Mouse (Mus musculus) midbrain, embryonic 16.5 days (tissue): Measurements from ENCODE around the gene Lrrc3c. TPM values are rescaled to one million over a fixed set of nuclear protein-coding genes. Genes with fewer than 3 reads are reported as not detected.

Source experiments
- ATAC-seq: fragments of 200-750 bp; cut with Nextera tagmentation; 2 replicates; pipeline ENCODE4 v1.8.0; 2017; ENCODE audit warnings: moderate TSS enrichment
- H3K27ac ChIP-seq: fragments of 300-500 bp; sonication (generic); 2 replicates; pipeline ENCODE4 v1.5.1; 2014; ENCODE audit warnings: mild to moderate bottlenecking, low read length, mixed read lengths
- H3K27me3 ChIP-seq: fragments of 300-500 bp; sonication (generic); 2 replicates; pipeline ENCODE4 v1.6.1; 2014; ENCODE audit warnings: low read depth, low read length, mixed read lengths; ENCODE audit not compliant: control insufficient read depth, insufficient read depth
- H3K36me3 ChIP-seq: fragments of 300-500 bp; sonication (generic); 2 replicates; pipeline ENCODE4 v1.6.1; 2014; ENCODE audit warnings: mild to moderate bottlenecking, low read length, moderate library complexity, mixed read lengths; ENCODE audit not compliant: control insufficient read depth, insufficient read depth
- H3K4me1 ChIP-seq: fragments of 300-500 bp; sonication (generic); 2 replicates; pipeline ENCODE4 v1.6.1; 2014; ENCODE audit warnings: mild to moderate bottlenecking, low read length, mixed read lengths; ENCODE audit not compliant: control insufficient read depth, insufficient read depth
- H3K4me2 ChIP-seq: fragments of 300-500 bp; sonication (generic); 2 replicates; pipeline ENCODE4 v1.6.1; 2014; ENCODE audit warnings: mild to moderate bottlenecking, low read length, mixed read lengths
- H3K4me3 ChIP-seq: fragments of 300-500 bp; sonication (generic); 2 replicates; pipeline ENCODE4 v1.5.1; 2014; ENCODE audit warnings: low read depth, mild to moderate bottlenecking, low read length, moderate library complexity, mixed read lengths
- H3K9ac ChIP-seq: fragments of 300-500 bp; sonication (generic); 2 replicates; pipeline ENCODE4 v1.6.1; 2014; ENCODE audit warnings: low read depth, low read length, mixed read lengths
- H3K9me3 ChIP-seq: fragments of 300-500 bp; sonication (generic); replicated peaks from 2 replicates; pipeline ENCODE4 v1.6.1; 2014; ENCODE audit warnings: mild to moderate bottlenecking, low read length, mixed read lengths; ENCODE audit not compliant: control insufficient read depth, poor library complexity, severe bottlenecking
- WGBS: fragments of 180-500 bp; shearing (Covaris S2); extraction: QIAGEN DNeasy Blood & Tissue Kit; methylation state at CpG from one replicate; pipeline ENCODE4 v1.1.7; 2014; 5-methylcytosine and 5-hydroxymethylcytosine counted together
- polyA plus RNA-seq: library from polyadenylated mRNA; unstranded; fragments of >200 nt; fragmentation: Nextera tagmentation; extraction: Ambion mirVana; gene quantifications from 2 replicates; pipeline ENCODE4 v1.2.1, GENCODE M21; 2015

Lrrc3c gene
- not detected in 2 replicates for polyA plus RNA-seq

DNA sequence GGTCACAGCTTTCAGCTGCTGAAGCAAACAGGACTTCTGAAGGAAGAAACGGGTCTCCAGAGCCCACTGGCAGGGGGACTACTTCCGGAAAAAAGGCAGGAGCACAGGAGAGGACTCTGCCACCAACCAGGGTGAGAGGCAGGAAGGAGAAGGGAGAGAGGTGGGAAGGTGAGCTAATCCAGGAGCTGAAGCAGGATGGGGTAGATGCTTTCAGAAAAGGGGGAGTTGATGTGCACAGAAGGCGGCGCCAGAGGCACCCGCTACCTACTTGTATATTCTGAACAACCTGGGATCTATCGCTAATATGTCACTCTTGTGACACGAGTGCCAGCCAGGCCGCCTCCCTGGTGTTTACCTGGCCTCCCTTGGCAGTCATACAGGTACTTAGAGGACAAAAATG, at the start of gene Lrrc3c:
Lrrc3c (plus strand) TSS at position 301 of the 400 bp plus-strand sequence.
- Histone ChIP-seq H3K4me2 (no peak within 1 kb of the TSS), H3K36me3 (no peaks in the 10 kb centered on the region), H3K4me3 (no peak within 1 kb of the TSS), H3K27me3 (peaks cover 8% of the 10 kb centered on the region; the same call in 1 of the 2 replicates), H3K27ac (no peak within 1 kb of the TSS), H3K9me3 (no peaks in the 10 kb centered on the region), H3K4me1 (peaks cover 2% of the 10 kb centered on the region; the same call in 1 of the 2 replicates), H3K9ac (no peak within 1 kb of the TSS)
- WGBS = 94% methylated on average over 8 of the region's 8 CpGs
- no peak for ATAC-seq

DNA sequence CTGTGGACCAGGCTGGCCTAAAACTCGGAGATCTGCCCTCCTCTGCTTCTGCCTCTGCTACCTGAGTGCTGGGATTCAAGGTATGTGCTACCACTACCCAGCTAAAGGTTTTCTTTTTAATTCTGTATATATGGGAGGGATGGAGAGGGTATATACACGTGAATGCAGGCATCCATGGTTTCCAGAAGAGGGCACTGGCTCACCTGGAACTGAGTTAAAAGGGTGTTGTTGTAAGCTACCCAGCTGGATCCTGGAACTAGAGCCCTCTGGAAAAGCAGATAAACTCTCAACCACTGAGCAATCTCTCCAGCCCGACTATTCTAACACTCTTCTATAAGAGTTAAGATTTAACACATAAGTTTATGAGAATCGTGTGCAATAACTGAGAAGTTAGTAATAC, 48.7 kb upstream of the Lrrc3c start:
- peaks cover 44% of the 10 kb centered on the region for H3K27me3 ChIP-seq

DNA sequence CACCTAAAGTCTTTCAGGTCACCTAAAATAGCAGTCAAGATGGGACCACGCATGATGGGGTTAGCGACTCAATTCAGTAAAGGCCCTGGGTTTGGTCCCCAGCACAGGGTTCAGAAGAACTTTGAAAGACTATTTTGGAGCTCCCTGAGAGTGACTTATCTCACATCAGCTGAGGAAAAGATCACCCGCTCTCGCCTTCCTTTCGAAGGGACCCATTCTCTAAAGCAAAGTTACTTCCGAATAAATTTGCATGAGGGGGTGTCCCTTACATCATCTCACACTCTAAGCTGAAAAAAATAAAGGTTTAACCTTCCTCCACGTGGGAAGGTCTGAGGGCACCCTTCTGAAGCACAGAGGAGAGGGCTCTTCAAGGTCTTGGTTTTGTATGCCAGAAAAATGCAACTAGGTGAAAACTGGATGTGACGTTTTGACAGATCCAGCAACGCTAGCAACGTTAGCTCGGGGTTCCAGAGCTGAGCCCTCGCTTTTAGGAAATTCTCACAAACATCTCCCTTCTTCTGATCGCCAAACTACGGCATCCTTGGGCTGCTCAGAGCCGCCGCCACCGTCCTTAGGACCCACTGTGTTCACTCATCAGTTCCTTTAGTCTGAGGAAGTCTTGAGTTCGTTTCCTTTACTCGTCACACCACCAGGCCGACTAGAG, 47.6 kb upstream of the Lrrc3c start:
- Histone ChIP-seq H3K4me1 (peaks cover 14% of the 10 kb centered on the region), H3K27me3 (peaks cover 41% of the 10 kb centered on the region), H3K27ac (peak overlapping the region; percentile 92), H3K4me2 (peak overlapping the region; percentile 91), H3K4me3 (peak overlapping the region; percentile 84), H3K9me3 (no peaks in the 10 kb centered on the region), H3K9ac (peak overlapping the region; percentile 91), H3K36me3 (no peaks in the 10 kb centered on the region)
- 19% methylated on average over 20 of the region's 20 CpGs for WGBS
- peak; percentile 26 for ATAC-seq

More for the DNA sequence above, 48.7 kb upstream of the Lrrc3c start:
- Histone ChIP-seq H3K9me3 (no peaks in the 10 kb centered on the region), H3K27ac (no peak overlapping the region), H3K4me2 (no peak overlapping the region), H3K4me3 (no peak overlapping the region), H3K9ac (no peak overlapping the region), H3K4me1 (peaks cover 16% of the 10 kb centered on the region), H3K36me3 (no peaks in the 10 kb centered on the region)
- WGBS = 66% methylated on average over 4 of the region's 4 CpGs
- no peak for ATAC-seq

DNA sequence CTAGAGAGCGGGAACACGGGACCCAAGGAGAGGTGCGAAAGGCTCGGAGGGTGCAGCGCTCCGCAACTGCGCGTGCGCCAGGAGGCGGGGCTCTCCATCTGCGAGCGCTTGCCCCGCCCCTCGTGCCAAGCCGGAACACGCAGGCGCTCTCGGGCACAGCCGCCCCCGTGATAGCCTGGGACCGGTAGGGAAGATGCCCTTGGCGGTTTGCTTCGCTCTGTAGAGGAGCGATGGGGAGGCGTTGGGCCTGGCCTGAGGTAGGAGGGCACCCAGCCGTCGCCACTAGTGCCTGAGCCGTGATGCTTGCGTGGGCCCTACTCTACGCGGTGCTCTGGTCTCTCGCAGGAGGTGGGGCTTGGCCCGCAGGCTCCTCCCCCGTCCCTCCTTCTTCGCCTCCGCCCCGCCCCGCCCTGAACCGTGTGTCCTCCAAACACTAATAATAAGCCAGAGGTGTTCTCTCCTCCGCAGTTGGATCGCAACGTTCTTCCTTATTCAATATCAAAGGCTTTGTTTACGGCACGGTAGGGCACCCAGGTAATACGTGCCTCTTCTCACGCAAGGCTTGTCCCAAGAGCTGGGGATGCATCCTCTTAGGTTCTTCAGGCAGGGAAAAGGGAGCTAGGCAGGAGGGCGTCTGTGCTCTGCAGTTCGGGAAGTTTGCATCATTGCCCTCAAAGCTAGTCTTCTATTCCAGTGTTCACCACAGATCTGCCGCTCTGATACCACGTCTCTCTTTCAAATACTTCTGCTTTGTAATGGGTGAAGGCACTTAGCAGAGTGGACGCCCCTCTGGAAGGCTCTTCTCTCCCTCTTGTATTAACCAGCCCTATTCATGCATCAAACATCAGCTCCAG, 46.9 kb upstream of the Lrrc3c start, which contains the start of gene Zpbp2:
Zpbp2 (plus strand) TSS at position 123 of the 854 bp plus-strand sequence.
- H3K4me3 ChIP-seq = peak within 1 kb of the TSS; percentile 84
- H3K9me3 ChIP-seq = no peaks in the 10 kb centered on the region
- peaks cover 8% of the 10 kb centered on the region for H3K4me1 ChIP-seq
- peak within 1 kb of the TSS; percentile 92 for H3K27ac ChIP-seq
- H3K9ac ChIP-seq = peak within 1 kb of the TSS; percentile 91
- H3K36me3 ChIP-seq = no peaks in the 10 kb centered on the region
- under 1% methylated on average over 51 of the region's 51 CpGs for WGBS
- peak; percentile 97 for ATAC-seq
- peak within 1 kb of the TSS; percentile 91 for H3K4me2 ChIP-seq
- peaks cover 34% of the 10 kb centered on the region for H3K27me3 ChIP-seq

DNA sequence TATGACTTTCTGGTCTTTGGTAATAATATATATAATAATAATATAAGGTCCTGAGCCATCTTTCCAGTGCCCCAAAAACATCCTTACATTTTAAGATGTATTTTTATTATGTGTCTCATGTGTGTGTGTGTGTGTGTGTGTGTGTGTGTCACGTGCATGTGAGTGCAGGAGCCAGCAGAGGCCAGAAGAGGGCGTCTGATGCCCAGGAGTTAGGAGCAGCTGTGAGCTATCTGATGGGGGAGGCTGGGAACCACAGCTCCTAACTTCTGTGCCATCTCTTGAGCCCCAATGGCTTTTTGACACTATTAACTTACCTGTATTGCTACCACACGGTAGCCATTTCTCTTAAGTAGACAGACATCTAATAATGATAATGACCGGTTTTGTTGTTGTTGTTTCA, 44.1 kb upstream of the Lrrc3c start:
- no peak overlapping the region for H3K4me3 ChIP-seq
- peaks cover 13% of the 10 kb centered on the region for H3K27me3 ChIP-seq
- no peaks in the 10 kb centered on the region for H3K36me3 ChIP-seq
- no peak overlapping the region for H3K27ac ChIP-seq
- no peaks in the 10 kb centered on the region for H3K9me3 ChIP-seq
- H3K9ac ChIP-seq = no peak overlapping the region
- 87% methylated on average over 4 of the region's 4 CpGs for WGBS
- peaks cover 8% of the 10 kb centered on the region for H3K4me1 ChIP-seq
- H3K4me2 ChIP-seq = no peak overlapping the region
- no peak for ATAC-seq

DNA sequence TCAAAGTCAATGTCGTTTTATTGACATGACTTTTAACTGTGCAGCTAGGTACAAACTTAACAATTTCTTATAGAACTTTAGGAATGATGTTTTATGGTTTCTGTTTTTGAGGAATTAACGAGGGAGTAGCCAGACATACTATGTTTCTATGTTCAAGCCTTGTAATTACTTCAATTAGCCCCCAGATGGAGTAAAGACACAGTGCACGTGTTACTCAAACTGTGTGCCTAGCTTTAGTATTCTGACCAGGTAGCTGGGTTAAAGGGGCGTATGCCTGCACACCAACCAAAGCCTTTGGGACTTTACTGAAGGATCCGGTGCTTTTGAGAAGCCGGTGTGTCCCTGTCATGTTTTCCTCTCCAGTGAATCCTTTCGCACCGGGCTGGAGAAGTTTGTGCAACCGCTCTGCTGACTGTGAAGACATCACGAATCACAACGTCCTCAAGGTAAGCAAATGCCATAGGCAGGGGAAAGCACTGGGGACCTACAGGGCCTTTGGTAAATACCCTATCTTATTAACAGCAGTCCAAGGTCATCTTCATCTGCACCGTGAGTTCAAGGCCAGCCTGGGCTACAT, 42.9 kb upstream of the Lrrc3c start:
- peaks cover 8% of the 10 kb centered on the region for H3K4me1 ChIP-seq
- H3K36me3 ChIP-seq = no peaks in the 10 kb centered on the region
- no peak overlapping the region for H3K4me2 ChIP-seq
- 61% methylated on average over 12 of the region's 12 CpGs for WGBS
- no peak overlapping the region for H3K9ac ChIP-seq
- H3K27me3 ChIP-seq = peaks cover 2% of the 10 kb centered on the region
- ATAC-seq = no peak
- H3K9me3 ChIP-seq = no peaks in the 10 kb centered on the region
- H3K4me3 ChIP-seq = no peak overlapping the region
- H3K27ac ChIP-seq = no peak overlapping the region

DNA sequence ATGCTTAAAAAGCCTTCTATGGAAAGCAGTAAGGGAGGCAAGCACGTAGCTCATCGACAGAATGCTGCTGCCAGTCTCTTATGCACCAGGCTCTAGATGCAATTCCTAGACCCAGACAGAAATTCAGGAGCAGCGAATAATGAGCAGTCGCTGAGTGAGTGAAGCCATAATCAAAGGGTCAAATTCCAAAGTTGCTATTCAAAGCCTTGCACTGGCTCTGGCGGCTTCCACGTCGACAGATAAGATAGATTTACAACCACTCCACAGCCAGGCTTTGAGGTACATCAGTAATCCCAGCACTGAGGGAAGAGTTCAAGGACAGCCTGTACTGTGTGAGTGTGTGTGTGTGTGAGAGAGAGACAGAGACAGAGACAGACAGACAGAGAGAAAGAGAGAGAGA, 37.1 kb upstream of the Lrrc3c start:
- no peak overlapping the region for H3K27ac ChIP-seq

DNA sequence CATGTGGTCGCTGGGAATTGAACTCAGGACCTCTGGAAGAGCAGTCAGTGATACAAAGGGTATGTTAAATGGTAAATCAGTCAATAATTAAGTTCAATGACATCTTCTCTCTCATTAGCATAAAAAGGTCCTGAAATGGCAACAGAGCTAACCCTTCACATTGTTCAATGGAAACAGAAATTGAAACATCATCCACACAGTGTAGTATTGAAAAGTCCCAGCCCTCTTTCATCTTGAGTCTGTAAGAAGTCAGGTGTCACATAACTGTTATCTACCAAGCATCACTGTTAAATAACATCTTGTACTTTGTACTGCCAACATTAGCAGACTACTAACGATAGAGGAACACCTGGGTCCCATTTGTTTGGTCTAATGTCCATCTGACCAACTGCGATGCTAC, 35.1 kb upstream of the Lrrc3c start:
- no peak for ATAC-seq
- 87% methylated on average over 3 of the region's 3 CpGs for WGBS

More for the DNA sequence above, 37.1 kb upstream of the Lrrc3c start:
- 37% methylated on average over 7 of the region's 7 CpGs for WGBS
- Histone ChIP-seq H3K27me3 (no peaks in the 10 kb centered on the region), H3K36me3 (no peaks in the 10 kb centered on the region), H3K4me2 (no peak overlapping the region), H3K9ac (no peak overlapping the region), H3K4me1 (no peaks in the 10 kb centered on the region), H3K9me3 (no peaks in the 10 kb centered on the region), H3K4me3 (no peak overlapping the region)
- ATAC-seq = no peak

More for the DNA sequence above, 35.1 kb upstream of the Lrrc3c start:
- Histone ChIP-seq H3K4me1 (no peaks in the 10 kb centered on the region), H3K4me3 (no peak overlapping the region), H3K27ac (no peak overlapping the region), H3K36me3 (no peaks in the 10 kb centered on the region), H3K4me2 (no peak overlapping the region), H3K27me3 (no peaks in the 10 kb centered on the region), H3K9me3 (no peaks in the 10 kb centered on the region), H3K9ac (no peak overlapping the region)
